Mouse (Mus musculus): ENCODE results near the gene Padi4.

DNA sequence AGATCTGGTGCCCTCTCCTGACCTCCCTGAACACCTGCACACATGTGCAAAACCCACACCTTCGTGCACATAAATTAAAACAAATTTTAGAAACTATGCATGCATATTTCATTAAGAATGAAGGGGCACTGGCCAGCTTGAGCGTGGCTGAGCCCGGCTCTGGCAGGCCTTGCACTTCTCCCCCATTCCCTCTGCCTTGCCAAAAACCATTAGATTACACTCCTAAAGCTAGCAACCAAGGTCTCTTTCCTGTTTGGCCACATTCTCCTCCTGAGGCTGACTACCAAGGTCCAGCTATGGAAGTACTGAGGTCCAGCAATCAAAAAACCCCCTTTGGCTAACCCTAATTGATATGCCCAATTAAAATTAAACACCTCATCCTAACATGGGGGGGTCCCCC, 22.8 kb upstream of the Padi4 start:
- TF ChIP-seq FLI1 (IDR thresholded peaks at IDR 0.05; ENCODE audit: low read length) (no peak), GATA1 (IDR thresholded peaks at IDR 0.05; ENCODE audit: borderline replicate concordance, low read length) (no peak)

All from megakaryocyte, embryonic 14.5 days (primary cell).